Mouse (Mus musculus): ENCODE results near the gene Zkscan8.

DNA sequence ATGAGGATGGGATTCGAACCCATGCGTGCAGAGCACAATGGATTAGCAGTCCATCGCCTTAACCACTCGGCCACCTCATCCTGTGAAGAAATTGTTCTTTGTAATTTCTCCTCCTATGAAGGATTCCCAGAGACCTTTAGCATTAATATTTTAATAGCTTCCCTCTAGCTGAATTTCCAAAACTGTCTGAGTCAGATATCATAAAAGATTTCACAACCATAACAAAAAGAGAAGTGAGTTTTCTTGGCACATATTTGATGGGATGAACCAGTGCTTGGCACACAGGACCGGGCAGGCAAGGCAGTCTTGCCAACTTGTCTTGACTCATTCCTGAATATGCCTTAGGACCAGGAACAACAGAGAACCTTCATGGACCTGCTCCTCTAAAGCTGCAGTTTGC, 38.1 kb downstream of the Zkscan8 start:
- TF ChIP-seq CTCF (IDR thresholded peaks at IDR 0.05; ENCODE audit: insufficient read depth, low read depth, low read length): no peak
- no peak for TF ChIP-seq POLR2A (IDR thresholded peaks at IDR 0.05; ENCODE audit: insufficient read depth, low read depth, low read length)

Data from olfactory bulb, adult 2 months (tissue).